Mouse (Mus musculus) gastrocnemius, adult 8-10 months (tissue): Measurements from ENCODE around the gene Cln6. TPM values are rescaled to one million over a fixed set of nuclear protein-coding genes. Genes with fewer than 3 reads are reported as not detected.
"Not testable (repeated sequence)": the region's sequence is repeated elsewhere in the genome, so short reads cannot be mapped to it uniquely, and the experiment has no call there.

Experiments used
- DNase-seq, 2 experiments: peaks; one replicate each; pipeline ENCODE4 v3.0.0; 2022; ENCODE audit warnings: low spot score in 2 of 2
- total RNA-seq, 4 experiments: library from RNA; stranded (reverse); gene quantifications; 2 replicates each; pipeline ENCODE4 v1.2.4; 2022

Cln6 gene
- total RNA-seq, 4 experiments from 2014 or later, result 17.1 to 21.8 (median 19.9) TPM

- peak; percentile 94 for DNase-seq
These were observed 9.9 kb upstream of the Cln6 start for GRCm38 (mm10) chr9:62828662-62829086.

- no peak for DNase-seq
These were observed 8.7 kb upstream of the Cln6 start for GRCm38 (mm10) chr9:62829877-62830276.

- no peak for DNase-seq
These were observed 3.7 kb upstream of the Cln6 start for GRCm38 (mm10) chr9:62834906-62835305.

GRCm38 (mm10) chr9:62835705-62836446 is 2.7 kb upstream of the Cln6 start:
- DNase-seq, result no peak

- DNase-seq, result no peak
These were observed 974 bp upstream of the Cln6 start for GRCm38 (mm10) chr9:62837611-62838010.

- DNase-seq, result no peak
These were observed 459 bp upstream of the Cln6 start for GRCm38 (mm10) chr9:62838146-62838505.

- DNase-seq, result no peak
These were observed 686 bp downstream of the Cln6 start for GRCm38 (mm10) chr9:62839172-62839770.

- no peak for DNase-seq
These were observed 4.9 kb downstream of the Cln6 start for GRCm38 (mm10) chr9:62843356-62844024.

- no peak for DNase-seq
These were observed 5.9 kb downstream of the Cln6 start for GRCm38 (mm10) chr9:62844461-62844860.

- DNase-seq, result peak; percentile 82 to 83
These were observed 9.1 kb downstream of the Cln6 start for GRCm38 (mm10) chr9:62847694-62848093.

GRCm38 (mm10) chr9:62848641-62849040 is 10.1 kb downstream of the Cln6 start:
- no peak for DNase-seq

GRCm38 (mm10) chr9:62851571-62851970 is 13.0 kb downstream of the Cln6 start:
- no peak for DNase-seq

GRCm38 (mm10) chr9:62854483-62854882 is 15.9 kb downstream of the Cln6 start:
- no peak for DNase-seq

- DNase-seq, result no peak
These were observed 18.6 kb downstream of the Cln6 start for GRCm38 (mm10) chr9:62857216-62857615.

- DNase-seq, result peak; percentile 75 to 80
These were observed 19.2 kb downstream of the Cln6 start, which contains the start of gene Calml4 for GRCm38 (mm10) chr9:62857719-62858261. Gene Calml4, plus strand, starts transcription at chr9:62858080.

GRCm38 (mm10) chr9:62858266-62859019 is 19.9 kb downstream of the Cln6 start:
- DNase-seq, result no peak

GRCm38 (mm10) chr9:62860102-62860501 is 21.5 kb downstream of the Cln6 start:
- not testable (repeated sequence) for DNase-seq

- no peak for DNase-seq
These were observed 22.3 kb downstream of the Cln6 start for GRCm38 (mm10) chr9:62860866-62861265.

- not testable (repeated sequence) for DNase-seq
These were observed 30.7 kb downstream of the Cln6 start for GRCm38 (mm10) chr9:62869236-62869635.

- DNase-seq, result no peak
These were observed 32.1 kb downstream of the Cln6 start for GRCm38 (mm10) chr9:62870728-62871127.

- DNase-seq, result no peak
These were observed 38.5 kb downstream of the Cln6 start for GRCm38 (mm10) chr9:62876966-62877616.
